Mouse (Mus musculus) adrenal gland, postnatal 14 days (tissue): ENCODE results near the gene Ankmy1. TPM values are rescaled to one million over a fixed set of nuclear protein-coding genes. Genes with fewer than 3 reads are reported as not detected.

Experiments used
- DNase-seq: peaks from one replicate; pipeline ENCODE4 v3.0.0; 2021; ENCODE audit warnings: mixed read lengths
- microRNA-seq, 2 experiments: library from miRNA; unstranded; fragments of <30 nt; microRNA quantifications; one replicate each; pipeline ENCODE4 v1.2.0; 2021
- total RNA-seq: library from RNA; stranded (reverse); gene quantifications from 2 replicates; pipeline ENCODE4 v1.2.3, GENCODE M21; 2021

Ankmy1 gene
- total RNA-seq, 1 experiment from 2014 or later: 0.67 TPM

GRCm38 (mm10) chr1:92830626-92831187 lies 72.0 kb downstream of the Ankmy1 start:
- no peak for DNase-seq

GRCm38 (mm10) chr1:92815756-92816294 lies 86.9 kb downstream of the Ankmy1 start:
- no peak for DNase-seq

- no peak for DNase-seq
Measured at GRCm38 (mm10) chr1:92815100-92815499, 87.6 kb downstream of the Ankmy1 start.

GRCm38 (mm10) chr1:92814319-92814718 lies 88.4 kb downstream of the Ankmy1 start:
- no peak for DNase-seq

Small RNA genes within 50 kb of the gene (microRNA-seq; reads per million reads assigned to microRNA genes)
- gene Mir149: 659 to 1,111 reads per million in 2 experiments

Other genes with a start within 250 kb of the Ankmy1 start
- 41.9 and 43.2 TPM in 2 replicates for gene Gpc1, start 71.3 kb downstream of the Ankmy1 start, total RNA-seq
- gene Dusp28, start 4.1 kb upstream of the Ankmy1 start, total RNA-seq: 12.9 and 13.6 TPM in 2 replicates
- 69.4 and 74.6 TPM in 2 replicates for gene Rnpepl1, start 7.9 kb upstream of the Ankmy1 start, total RNA-seq
- gene Capn10, start 31.5 kb upstream of the Ankmy1 start, total RNA-seq: 16.2 and 18.7 TPM in 2 replicates
- 1.9 and 3.5 TPM in 2 replicates for gene Gpr35, start 48.0 kb upstream of the Ankmy1 start, total RNA-seq
- gene Aqp12, start 103.4 kb upstream of the Ankmy1 start, total RNA-seq: not detected in 2 replicates
- 18.5 and 25.5 TPM in 2 replicates for gene Kif1a, start 199.0 kb upstream of the Ankmy1 start, total RNA-seq
- 2.3 and 40.2 TPM in 2 replicates for gene Agxt, start 232.3 kb upstream of the Ankmy1 start, total RNA-seq